Mouse (Mus musculus): ENCODE measurements around the gene Grsf1. TPM values are rescaled to one million over a fixed set of nuclear protein-coding genes. Genes with fewer than 3 reads are reported as not detected.

Grsf1 gene
- polyA plus RNA-seq, 1 experiment from 2014 or later, result 32.8 TPM

GRCm38 (mm10) chr5:88702041-88702440, 26.1 kb upstream of the Grsf1 start:
- Histone ChIP-seq H3K27me3 (ENCODE audit: control insufficient read depth, insufficient read depth, low read length) (no peaks in the 10 kb centered on the region), H3K27ac (replicated peaks) (no peak overlapping the region), H3K9me3 (ENCODE audit: control insufficient read depth, low read length) (no peaks in the 10 kb centered on the region), H3K36me3 (ENCODE audit: control insufficient read depth, insufficient read depth, low read length) (no peaks in the 10 kb centered on the region), H3K4me3 (ENCODE audit: low read depth, low read length) (no peak overlapping the region), H3K4me1 (replicated peaks; ENCODE audit: control insufficient read depth, insufficient read depth) (no peaks in the 10 kb centered on the region), H3K9ac (ENCODE audit: low read length) (no peak overlapping the region), H3K4me2 (replicated peaks; ENCODE audit: low read depth) (no peak overlapping the region)
- DNase-seq (ENCODE audit: low spot score) (peak; percentile 22), ATAC-seq (ENCODE audit: low FRiP score, low TSS enrichment) (peak; percentile 40; the same call in 1 of the 2 replicates)
- WGBS, result 51% methylated on average over 4 of the region's 4 CpGs
- no peak for TF ChIP-seq EP300 (optimal IDR thresholded peaks at IDR 0.05)
- TF ChIP-seq CTCF (IDR thresholded peaks at IDR 0.05; ENCODE audit: low read depth), result no peak

- Histone ChIP-seq H3K4me2 (replicated peaks; ENCODE audit: low read depth) (no peak overlapping the region), H3K36me3 (ENCODE audit: control insufficient read depth, insufficient read depth, low read length) (no peaks in the 10 kb centered on the region), H3K4me3 (ENCODE audit: low read depth, low read length) (no peak overlapping the region), H3K27ac (replicated peaks) (no peak overlapping the region), H3K27me3 (ENCODE audit: control insufficient read depth, insufficient read depth, low read length) (no peaks in the 10 kb centered on the region), H3K4me1 (replicated peaks; ENCODE audit: control insufficient read depth, insufficient read depth) (no peaks in the 10 kb centered on the region), H3K9me3 (ENCODE audit: control insufficient read depth, low read length) (no peaks in the 10 kb centered on the region), H3K9ac (ENCODE audit: low read length) (no peak overlapping the region)
- ATAC-seq (ENCODE audit: low FRiP score, low TSS enrichment) (no peak), DNase-seq (ENCODE audit: low spot score) (no peak)
- no peak for TF ChIP-seq CTCF (IDR thresholded peaks at IDR 0.05; ENCODE audit: low read depth)
- 45% methylated on average over 4 of the region's 4 CpGs for WGBS
Observed at GRCm38 (mm10) chr5:88699251-88699913, 23.4 kb upstream of the Grsf1 start.

DNA sequence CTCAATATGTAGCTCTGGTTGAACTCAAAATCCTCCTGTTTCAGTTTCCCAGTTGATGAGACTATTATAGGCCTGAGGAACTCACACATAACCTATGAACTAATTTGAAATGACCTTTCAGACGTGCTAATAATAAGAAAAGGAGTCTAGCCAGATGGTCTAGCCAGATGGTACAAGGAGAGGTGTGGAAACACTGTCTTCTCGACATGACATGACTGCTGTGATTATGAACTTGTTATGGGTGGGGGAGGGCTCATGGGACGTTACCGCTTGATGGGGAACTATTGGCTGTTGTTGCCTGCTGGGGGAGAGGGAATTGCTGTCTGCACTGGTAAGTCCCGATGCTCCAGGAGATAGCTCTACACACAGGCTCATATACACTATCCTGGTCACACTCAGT, 21.3 kb upstream of the Grsf1 start:
- DNase-seq (ENCODE audit: low spot score) (no peak), ATAC-seq (ENCODE audit: low FRiP score, low TSS enrichment) (no peak)
- Histone ChIP-seq H3K4me2 (replicated peaks; ENCODE audit: low read depth) (no peak overlapping the region), H3K9me3 (ENCODE audit: control insufficient read depth, low read length) (no peaks in the 10 kb centered on the region), H3K9ac (ENCODE audit: low read length) (no peak overlapping the region), H3K4me1 (replicated peaks; ENCODE audit: control insufficient read depth, insufficient read depth) (no peaks in the 10 kb centered on the region), H3K27ac (replicated peaks) (no peak overlapping the region), H3K4me3 (ENCODE audit: low read depth, low read length) (no peak overlapping the region), H3K27me3 (ENCODE audit: control insufficient read depth, insufficient read depth, low read length) (no peaks in the 10 kb centered on the region), H3K36me3 (ENCODE audit: control insufficient read depth, insufficient read depth, low read length) (no peaks in the 10 kb centered on the region)
- TF ChIP-seq CTCF (IDR thresholded peaks at IDR 0.05; ENCODE audit: low read depth), result no peak
- no peak for TF ChIP-seq EP300 (optimal IDR thresholded peaks at IDR 0.05)
- 79% methylated on average over 5 of the region's 5 CpGs for WGBS

- H3K9me3 ChIP-seq (ENCODE audit: control insufficient read depth, low read length), result no peaks in the 10 kb centered on the region
- ATAC-seq (ENCODE audit: low FRiP score, low TSS enrichment) (no peak), DNase-seq (ENCODE audit: low spot score) (no peak)
- no peaks in the 10 kb centered on the region; the same call in 1 of the 2 replicates for H3K4me1 ChIP-seq (replicated peaks; ENCODE audit: control insufficient read depth, insufficient read depth)
- H3K36me3 ChIP-seq (ENCODE audit: control insufficient read depth, insufficient read depth, low read length), result no peaks in the 10 kb centered on the region
- no peak overlapping the region for H3K4me3 ChIP-seq (ENCODE audit: low read depth, low read length)
- H3K4me2 ChIP-seq (replicated peaks; ENCODE audit: low read depth), result no peak overlapping the region
- no peak overlapping the region for H3K9ac ChIP-seq (ENCODE audit: low read length)
- TF ChIP-seq EP300 (optimal IDR thresholded peaks at IDR 0.05) (no peak), CTCF (IDR thresholded peaks at IDR 0.05; ENCODE audit: low read depth) (peak; percentile 24; the same call in 1 of the 2 replicates)
- no peaks in the 10 kb centered on the region for H3K27me3 ChIP-seq (ENCODE audit: control insufficient read depth, insufficient read depth, low read length)
- no peak overlapping the region for H3K27ac ChIP-seq (replicated peaks)
Observed at GRCm38 (mm10) chr5:88693057-88693456, 17.1 kb upstream of the Grsf1 start.

DNA sequence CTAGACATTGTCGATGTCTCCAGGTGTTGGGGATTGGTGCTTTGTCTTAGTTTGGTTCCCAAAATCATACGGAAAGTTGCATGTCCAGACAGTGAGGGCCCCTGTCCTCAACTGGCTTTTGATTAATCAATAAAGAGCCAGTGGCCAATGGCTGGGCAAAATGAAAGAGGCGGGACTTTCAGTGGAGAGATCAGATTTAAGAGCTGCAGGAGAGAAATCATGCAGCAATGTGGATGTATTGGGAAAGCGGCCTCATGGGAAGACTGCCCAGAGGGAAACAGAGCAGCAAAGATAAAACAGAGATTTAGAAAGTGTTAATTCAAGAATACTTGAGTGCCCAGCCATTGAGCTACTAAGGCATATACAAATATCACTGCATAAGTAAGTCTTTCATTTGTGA, 16.6 kb upstream of the Grsf1 start:
- Histone ChIP-seq H3K9ac (ENCODE audit: low read length) (no peak overlapping the region), H3K4me2 (replicated peaks; ENCODE audit: low read depth) (no peak overlapping the region), H3K9me3 (ENCODE audit: control insufficient read depth, low read length) (no peaks in the 10 kb centered on the region), H3K36me3 (ENCODE audit: control insufficient read depth, insufficient read depth, low read length) (no peaks in the 10 kb centered on the region), H3K4me1 (replicated peaks; ENCODE audit: control insufficient read depth, insufficient read depth) (no peaks in the 10 kb centered on the region; the same call in 1 of the 2 replicates), H3K27ac (replicated peaks) (no peak overlapping the region), H3K27me3 (ENCODE audit: control insufficient read depth, insufficient read depth, low read length) (no peaks in the 10 kb centered on the region), H3K4me3 (ENCODE audit: low read depth, low read length) (no peak overlapping the region)
- TF ChIP-seq EP300 (optimal IDR thresholded peaks at IDR 0.05), result no peak
- TF ChIP-seq CTCF (IDR thresholded peaks at IDR 0.05; ENCODE audit: low read depth), result no peak
- DNase-seq (ENCODE audit: low spot score) (no peak), ATAC-seq (ENCODE audit: low FRiP score, low TSS enrichment) (no peak)
- WGBS, result 79% methylated on average over 4 of the region's 4 CpGs

- DNase-seq (ENCODE audit: low spot score) (no peak), ATAC-seq (ENCODE audit: low FRiP score, low TSS enrichment) (no peak)
- no peak overlapping the region for H3K9ac ChIP-seq (ENCODE audit: low read length)
- WGBS, result 40% methylated on average over 6 of the region's 6 CpGs
- H3K9me3 ChIP-seq (ENCODE audit: control insufficient read depth, low read length), result no peaks in the 10 kb centered on the region
- no peak overlapping the region for H3K4me3 ChIP-seq (ENCODE audit: low read depth, low read length)
- no peaks in the 10 kb centered on the region for H3K36me3 ChIP-seq (ENCODE audit: control insufficient read depth, insufficient read depth, low read length)
- H3K4me1 ChIP-seq (replicated peaks; ENCODE audit: control insufficient read depth, insufficient read depth), result no peaks in the 10 kb centered on the region; the same call in 1 of the 2 replicates
- no peaks in the 10 kb centered on the region for H3K27me3 ChIP-seq (ENCODE audit: control insufficient read depth, insufficient read depth, low read length)
- no peak overlapping the region for H3K27ac ChIP-seq (replicated peaks)
- no peak for TF ChIP-seq EP300 (optimal IDR thresholded peaks at IDR 0.05)
- no peak for TF ChIP-seq CTCF (IDR thresholded peaks at IDR 0.05; ENCODE audit: low read depth)
- H3K4me2 ChIP-seq (replicated peaks; ENCODE audit: low read depth), result no peak overlapping the region
Observed at GRCm38 (mm10) chr5:88691506-88692095, 15.6 kb upstream of the Grsf1 start.

Data from stomach, postnatal 0 days (tissue).